Mouse (Mus musculus): ENCODE results near the gene Mecom.

Gene Mecom

GRCm38 (mm10) chr3:30213540-30214170, 334.2 kb downstream of the Mecom start:
- in situ Hi-C loops (cut with MboI, MseI) = loop anchor here (25.0 kb wide), 1 partner anchor 1551 kb away; no protein-coding TSS in a partner anchor

DNA sequence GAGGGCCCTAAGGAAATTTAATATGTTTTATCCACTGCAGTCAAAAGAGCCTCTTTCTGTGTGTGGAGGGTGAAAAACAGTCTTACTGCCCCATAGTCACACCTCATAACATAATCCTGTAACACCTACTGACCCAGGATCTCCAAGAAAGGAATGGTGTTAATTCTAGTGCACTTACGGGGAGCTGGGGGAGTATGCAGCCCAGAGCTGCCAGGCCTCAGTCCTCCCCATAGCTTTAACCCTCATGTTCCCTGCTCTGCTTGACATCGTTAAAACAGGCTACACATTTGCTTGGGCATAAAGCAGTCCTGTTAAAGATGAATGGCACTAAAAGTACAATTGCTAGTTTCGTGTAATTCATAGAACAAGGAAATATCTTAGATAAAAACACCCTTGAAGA, 335.0 kb downstream of the Mecom start:
- in situ Hi-C loops (cut with MboI, MseI) = loop anchor here (25.0 kb wide), 1 partner anchor 1551 kb away; no protein-coding TSS in a partner anchor

DNA sequence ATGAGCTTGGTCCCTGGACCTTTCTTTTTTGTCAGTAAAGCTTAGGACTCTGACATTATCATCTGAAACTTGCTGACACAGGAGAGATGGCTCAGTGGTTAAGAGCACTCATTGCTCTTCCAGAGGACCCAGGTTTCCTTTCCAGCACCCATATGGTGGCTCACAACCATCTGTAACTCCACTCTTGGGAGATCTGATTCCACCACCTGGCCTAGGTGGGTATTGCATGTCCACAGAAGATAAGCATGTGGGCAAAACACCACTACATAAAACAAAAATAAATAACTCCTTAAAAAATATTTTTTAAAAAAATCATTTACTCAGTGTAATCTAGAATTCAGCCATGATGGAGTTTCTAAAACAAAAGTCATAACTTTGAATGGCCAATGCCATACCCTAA, 338.7 kb downstream of the Mecom start:
- in situ Hi-C loops (cut with MboI, MseI) = loop anchor here (25.0 kb wide), 1 partner anchor 1547 kb away; no protein-coding TSS in a partner anchor

GRCm38 (mm10) chr3:30207886-30208285, 339.9 kb downstream of the Mecom start:
- in situ Hi-C loops (cut with MboI, MseI) = loop anchor here (25.0 kb wide), 1 partner anchor 1546 kb away; no protein-coding TSS in a partner anchor

DNA sequence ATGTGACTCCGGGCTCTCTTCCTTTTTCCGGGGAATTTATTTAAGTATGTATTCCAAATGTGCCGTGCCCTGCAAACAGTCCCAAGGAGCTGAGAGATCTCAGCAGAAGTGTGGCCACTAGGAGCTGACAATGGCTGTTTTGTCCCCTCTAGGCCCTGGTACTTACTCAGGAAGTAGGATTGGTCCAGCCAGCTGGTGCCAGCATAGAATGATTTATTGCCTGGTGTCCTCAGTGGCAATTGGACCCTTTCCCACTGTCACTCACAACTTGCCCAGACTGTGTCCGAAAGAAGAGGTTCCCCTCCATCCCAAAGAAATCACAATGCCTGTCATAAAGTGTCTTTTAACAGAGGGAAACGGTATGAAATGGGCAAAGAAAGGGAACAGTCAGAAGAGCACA, 340.4 kb downstream of the Mecom start:
- in situ Hi-C loops (cut with MboI, MseI) = loop anchor here (25.0 kb wide), 1 partner anchor 1545 kb away; no protein-coding TSS in a partner anchor

- in situ Hi-C loops (cut with MboI, MseI) = loop anchor here (25.0 kb wide), 1 partner anchor 1544 kb away; no protein-coding TSS in a partner anchor
Measured at GRCm38 (mm10) chr3:30206123-30206522, 341.7 kb downstream of the Mecom start.

DNA sequence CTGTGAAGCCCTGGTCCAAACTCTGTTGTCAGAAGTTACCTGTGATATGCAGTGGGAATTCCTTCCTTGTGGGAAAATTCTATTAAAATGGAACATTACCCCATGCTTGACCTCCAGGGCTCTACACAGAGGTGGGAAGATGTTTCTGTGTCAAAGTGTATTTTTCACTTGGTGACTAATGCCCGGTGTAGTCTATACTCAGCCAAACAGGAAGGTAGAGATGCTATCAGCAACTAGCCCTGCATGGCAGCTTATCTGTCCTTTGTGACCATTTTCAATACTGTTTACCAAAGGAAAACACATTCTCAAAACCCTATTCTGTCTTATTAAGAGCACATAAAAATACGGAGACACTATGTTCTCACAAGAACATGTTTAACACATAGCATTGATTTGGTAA, 344.0 kb downstream of the Mecom start:
- in situ Hi-C loops (cut with MboI, MseI) = loop anchor here (25.0 kb wide), 1 partner anchor 1541 kb away; no protein-coding TSS in a partner anchor

DNA sequence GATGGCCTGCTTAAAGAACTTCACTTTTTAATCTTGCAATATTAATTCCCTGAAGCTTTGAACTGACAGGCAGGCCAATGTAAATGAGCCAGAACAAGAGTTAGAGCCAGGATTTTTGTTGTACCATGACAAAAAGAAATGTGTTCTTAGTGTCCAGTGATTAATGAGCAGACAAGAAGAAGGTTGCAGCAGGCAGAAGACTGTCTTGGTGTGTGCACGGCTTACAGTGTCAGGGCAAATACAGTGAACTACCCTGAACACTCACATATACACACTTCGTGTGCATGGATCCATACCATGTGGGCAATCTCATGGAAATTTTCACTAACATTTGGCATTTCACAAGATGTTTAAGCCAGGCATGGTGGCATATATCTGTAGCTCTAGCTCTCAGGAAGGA, 349.0 kb downstream of the Mecom start:
- in situ Hi-C loops (cut with MboI, MseI) = no loop called here

DNA sequence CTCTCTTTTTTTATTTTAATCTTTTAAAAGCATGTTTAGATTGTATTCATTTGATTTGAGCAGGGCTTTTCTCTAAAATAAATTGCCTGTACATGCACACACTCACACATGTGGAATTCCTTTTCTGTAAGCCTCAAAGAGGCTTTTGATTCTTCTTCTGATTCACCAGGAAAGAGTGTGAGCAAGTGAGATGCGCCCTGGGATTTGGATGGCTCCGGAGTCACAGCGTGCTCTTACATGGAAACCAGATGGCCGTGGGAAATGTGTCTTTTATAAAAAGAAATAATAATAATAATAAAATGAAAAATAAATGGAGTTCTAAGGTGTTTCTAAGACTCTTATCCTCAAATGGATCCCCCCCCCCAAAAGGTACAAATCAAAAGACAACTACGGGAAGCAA, 349.6 kb downstream of the Mecom start:
- in situ Hi-C loops (cut with MboI, MseI) = no loop called here

DNA sequence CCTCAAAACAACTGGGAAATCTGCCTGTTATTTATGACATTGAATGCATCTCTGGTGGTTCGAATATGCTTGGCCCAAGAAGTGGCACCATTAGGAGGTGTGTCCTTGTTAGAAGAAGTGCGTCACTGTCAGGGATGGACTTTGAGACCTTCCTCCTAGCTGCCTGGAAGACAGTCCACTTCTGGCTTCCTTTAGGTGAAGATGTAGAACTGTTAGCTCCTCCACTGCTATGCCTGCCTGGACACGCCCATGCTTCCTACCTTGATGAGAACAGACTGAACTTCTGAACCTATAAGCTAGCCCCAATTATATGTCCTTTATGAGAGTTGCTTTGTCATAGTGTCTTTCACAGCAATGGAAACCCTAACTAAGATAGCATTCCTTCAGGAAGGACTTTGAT, 352.6 kb downstream of the Mecom start:
- in situ Hi-C loops (cut with MboI, MseI) = no loop called here

DNA sequence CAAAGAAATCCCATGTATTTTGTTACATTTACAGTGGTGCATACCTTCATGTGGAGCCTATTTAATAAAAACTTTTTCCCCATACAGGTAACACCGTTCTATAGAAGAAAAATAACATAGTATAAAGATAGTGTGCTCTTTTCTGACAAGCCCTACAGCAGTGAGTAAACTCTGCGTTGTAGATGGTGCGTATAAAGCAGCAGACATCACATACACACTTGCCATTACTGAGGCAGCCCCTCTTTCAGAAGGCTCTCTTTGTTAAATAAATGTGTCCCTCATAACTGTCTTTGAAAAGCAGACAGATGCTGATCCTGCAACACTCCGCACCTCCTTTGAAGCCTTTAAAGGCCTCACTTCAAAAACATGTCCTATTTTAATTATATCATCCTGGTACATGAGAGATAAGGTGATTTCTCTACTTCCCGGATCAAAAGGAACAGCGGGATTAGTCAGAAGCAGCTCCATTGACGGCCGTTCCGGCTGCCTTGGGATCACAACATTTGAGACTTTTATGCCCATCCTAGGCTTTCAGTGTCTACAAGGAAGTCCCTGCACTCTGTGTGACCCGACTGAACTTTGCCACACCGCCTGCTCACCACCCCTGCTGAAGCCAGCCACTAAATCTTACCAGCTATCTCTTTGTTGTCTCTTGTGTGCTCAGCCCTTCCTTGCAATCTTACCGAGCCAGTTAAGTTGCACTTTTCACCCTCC, 355.4 kb downstream of the Mecom start:
- in situ Hi-C loops (cut with MboI, MseI) = no loop called here

DNA sequence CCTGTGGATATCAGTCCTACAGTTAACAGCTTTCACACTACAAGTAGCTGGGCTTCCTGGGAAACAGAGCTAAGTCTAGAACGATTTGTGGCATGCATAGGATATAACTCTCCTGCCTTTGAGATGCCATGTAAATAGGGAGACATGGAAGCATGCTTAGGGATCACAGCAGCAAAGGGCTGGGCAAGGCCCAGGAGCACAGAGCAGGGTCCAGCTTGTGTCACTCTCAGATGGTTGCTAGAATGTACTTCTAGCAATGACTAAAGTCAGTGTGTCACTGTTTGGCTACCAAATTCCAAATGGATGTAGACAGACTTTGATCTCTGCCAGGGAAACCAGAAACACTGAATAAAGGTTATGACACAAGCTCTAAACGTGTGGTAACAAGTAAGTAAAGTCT, 358.5 kb downstream of the Mecom start:
- in situ Hi-C loops (cut with MboI, MseI) = no loop called here

DNA sequence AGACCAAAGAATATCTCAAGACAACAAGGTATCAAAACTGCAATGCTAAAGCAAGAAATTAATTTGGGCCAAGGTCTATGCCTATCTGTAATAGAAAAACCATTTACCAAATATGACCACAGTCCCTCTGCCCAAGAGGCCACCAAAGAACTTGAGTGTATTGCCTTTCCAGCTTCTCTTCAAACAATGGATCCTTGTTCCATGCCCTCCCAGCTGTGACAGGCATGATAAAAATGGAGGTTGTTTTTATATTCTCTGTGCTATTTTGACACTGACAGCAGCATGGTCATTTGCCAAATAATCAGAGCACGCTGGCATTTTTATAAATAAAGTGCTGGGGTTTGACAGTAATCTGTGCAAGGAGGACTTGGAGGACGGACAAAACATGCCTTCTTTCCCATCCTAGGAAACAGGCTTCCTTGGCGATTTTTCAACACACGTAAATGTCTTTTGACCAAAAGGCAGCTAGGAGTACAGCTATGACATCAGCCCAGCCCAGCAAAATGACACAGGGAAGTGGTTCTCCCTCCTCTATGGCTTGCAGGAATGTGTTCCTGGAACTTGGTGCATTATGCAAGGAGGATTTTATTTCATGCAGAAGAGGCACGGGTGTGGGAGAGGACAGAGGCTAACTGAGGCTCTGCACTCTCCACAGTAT, 359.9 kb downstream of the Mecom start:
- in situ Hi-C loops (cut with MboI, MseI) = no loop called here

DNA sequence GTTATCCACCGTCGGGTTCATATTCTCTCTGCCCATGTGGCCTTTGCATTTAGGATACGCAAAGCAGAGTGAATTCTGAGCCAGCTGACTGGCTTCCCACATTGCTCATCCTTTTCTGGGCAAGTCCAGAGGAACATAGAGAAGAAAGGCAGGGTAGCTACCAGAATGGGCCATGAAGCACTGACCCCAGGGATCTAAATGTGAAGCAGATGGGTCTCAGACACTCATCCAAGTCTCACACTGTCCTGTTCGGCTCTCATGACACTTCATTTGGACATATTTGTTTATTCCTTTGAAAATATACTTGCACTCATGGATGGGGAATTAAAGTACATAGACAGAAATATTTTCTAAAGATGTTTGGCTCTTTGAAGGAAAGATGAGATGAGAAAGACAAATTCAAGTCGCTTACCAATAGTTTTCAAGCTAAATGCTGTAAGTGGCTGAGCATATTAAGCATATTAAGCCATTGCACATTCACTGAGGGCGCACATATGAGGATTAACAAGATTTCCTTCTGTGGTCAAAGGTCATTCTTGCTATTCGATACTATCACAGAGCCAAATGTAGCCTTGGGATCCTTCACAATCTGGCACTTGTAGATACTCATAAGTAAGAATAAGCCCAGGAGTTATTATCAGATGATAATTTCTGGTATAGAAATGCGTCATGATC, 365.9 kb downstream of the Mecom start:
- in situ Hi-C loops (cut with MboI, MseI) = no loop called here

DNA sequence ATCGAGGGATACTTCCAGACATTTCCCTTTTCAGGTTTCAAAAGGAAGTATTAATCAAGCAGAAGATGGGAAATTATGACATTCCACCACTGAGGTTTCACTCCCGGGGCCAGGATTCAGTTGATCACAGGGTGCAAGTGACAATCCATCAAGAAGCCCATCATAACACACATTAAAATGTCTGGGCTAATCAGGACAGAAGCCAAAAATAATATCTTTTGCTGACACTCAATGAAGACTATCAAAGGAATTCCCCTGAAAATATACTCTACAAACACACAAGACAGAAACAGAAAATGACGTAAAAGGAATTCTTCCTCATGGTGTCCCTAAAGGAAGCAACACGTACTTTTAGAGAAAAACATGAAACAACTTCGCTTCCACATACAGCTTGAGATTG, 371.2 kb downstream of the Mecom start:
- in situ Hi-C loops (cut with MboI, MseI) = no loop called here

- in situ Hi-C loops (cut with MboI, MseI) = no loop called here
Measured at GRCm38 (mm10) chr3:30173812-30174211, 374.0 kb downstream of the Mecom start.

DNA sequence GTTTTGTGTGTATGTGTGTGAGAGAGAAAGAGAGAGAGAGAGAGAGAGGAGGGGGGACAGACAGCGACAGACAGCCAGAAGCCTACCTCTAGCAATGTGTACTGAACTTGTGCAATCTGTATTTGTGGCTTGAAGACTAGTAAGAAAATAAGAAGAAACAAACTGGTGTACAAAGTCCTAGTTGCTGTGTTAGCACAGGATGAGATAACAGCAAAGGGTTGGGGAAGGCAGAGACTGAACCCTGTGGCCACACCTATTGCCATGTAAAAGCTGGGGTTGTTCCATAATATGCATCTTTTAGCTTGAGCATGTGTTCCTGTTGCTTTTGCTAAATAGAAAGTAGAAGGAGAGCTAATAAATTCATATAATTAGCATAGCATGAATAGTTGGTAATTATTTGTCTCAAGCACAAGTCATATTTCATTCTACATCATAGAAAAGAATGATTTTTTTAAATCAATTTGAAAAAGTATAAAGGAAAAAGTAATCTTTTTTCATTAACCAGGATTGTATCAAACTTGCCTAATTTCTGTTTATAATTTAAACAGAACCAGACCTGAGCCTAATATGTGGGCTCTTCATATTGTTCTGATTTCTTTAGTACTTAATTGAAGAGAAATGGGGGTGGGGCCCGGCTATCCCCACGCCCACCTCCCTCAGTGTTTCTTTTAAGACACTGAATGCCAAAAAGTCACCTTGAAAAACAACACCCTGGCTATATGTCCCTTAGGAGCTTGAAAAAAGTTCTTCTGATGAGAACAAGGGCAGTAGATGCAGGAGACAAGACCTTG, 379.2 kb downstream of the Mecom start:
- in situ Hi-C loops (cut with MboI, MseI) = no loop called here

DNA sequence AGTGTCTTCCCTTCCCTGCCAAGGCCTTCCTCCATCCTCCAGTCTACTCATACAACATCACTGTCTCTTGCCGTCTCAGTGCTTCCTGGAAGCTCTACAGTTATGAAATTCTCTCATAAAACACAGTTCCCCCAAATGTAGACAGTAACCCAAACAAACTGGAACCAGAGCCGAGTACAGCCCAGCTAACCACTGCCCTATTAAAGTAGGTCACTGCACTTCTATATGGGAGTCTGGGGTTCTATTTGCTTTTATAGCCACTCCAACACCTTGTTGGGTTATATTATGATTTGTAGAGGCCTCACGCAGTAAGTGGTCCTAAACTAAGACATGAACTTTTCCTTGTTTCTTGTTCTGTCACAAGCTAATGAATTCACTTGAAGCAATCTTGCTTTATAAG, 380.8 kb downstream of the Mecom start:
- in situ Hi-C loops (cut with MboI, MseI) = no loop called here

GRCm38 (mm10) chr3:30164834-30165233, 383.0 kb downstream of the Mecom start:
- in situ Hi-C loops (cut with MboI, MseI) = no loop called here

- in situ Hi-C loops (cut with MboI, MseI) = no loop called here
Measured at GRCm38 (mm10) chr3:30163390-30163789, 384.4 kb downstream of the Mecom start.
